8 mouse cellular contexts compared by ENCODE assay signal in genomic region chr10:80130403-80131031, GRCm38 (mm10). TPM values are rescaled to one million over a fixed set of nuclear protein-coding genes. Genes with fewer than 3 reads are reported as not detected.
DNase-seq lines count a peak whose midpoint lies in the region; ATAC-seq lines count a peak whose summit lies in the region.

No protein-coding gene starts in this region.

- WGBS in hindbrain, embryonic 16.5 days, result 86% methylated on average over 18 of the region's 18 CpGs
- 85% methylated on average over 18 of the region's 18 CpGs for WGBS in hindbrain, embryonic 14.5 days
- WGBS in intestine, embryonic 15.5 days, result 59% methylated on average over 18 of the region's 18 CpGs
- 81% methylated on average over 18 of the region's 18 CpGs for WGBS in liver, embryonic 15.5 days (ENCODE audit: insufficient replicate concordance)

- no peak overlapping the region for H3K27ac ChIP-seq in hindbrain, embryonic 16.5 days (ENCODE audit: low read depth, low read length)
- H3K27ac ChIP-seq in hindbrain, embryonic 14.5 days, result no peak overlapping the region
- peak overlapping the region; percentile 51 for H3K27ac ChIP-seq in intestine, embryonic 15.5 days
- H3K27ac ChIP-seq in liver, embryonic 15.5 days (replicated peaks), result 0 out of 2 replicates have a peak overlapping the region, but pooled peaks have one; percentile 2

- H3K4me3 ChIP-seq in hindbrain, embryonic 16.5 days (ENCODE audit: low read length), result no peak overlapping the region
- no peak overlapping the region for H3K4me3 ChIP-seq in hindbrain, embryonic 14.5 days (replicated peaks; ENCODE audit: low read length)
- H3K4me3 ChIP-seq in intestine, embryonic 15.5 days (replicated peaks), result no peak overlapping the region; the same call in 1 of the 2 replicates
- H3K4me3 ChIP-seq in liver, embryonic 15.5 days (replicated peaks), result no peak overlapping the region

- no peaks in the 10 kb centered on the region for H3K9me3 ChIP-seq in hindbrain, embryonic 16.5 days (ENCODE audit: control insufficient read depth, low read length)
- no peaks in the 10 kb centered on the region for H3K9me3 ChIP-seq in hindbrain, embryonic 14.5 days (ENCODE audit: control insufficient read depth, low read length)
- H3K9me3 ChIP-seq in intestine, embryonic 15.5 days, result no peaks in the 10 kb centered on the region
- no peaks in the 10 kb centered on the region for H3K9me3 ChIP-seq in liver, embryonic 15.5 days (replicated peaks)

- no peak overlapping the region for H3K4me2 ChIP-seq in hindbrain, embryonic 16.5 days (ENCODE audit: low read length)
- H3K4me2 ChIP-seq in hindbrain, embryonic 14.5 days (replicated peaks), result no peak overlapping the region
- peak overlapping the region; percentile 33 for H3K4me2 ChIP-seq in intestine, embryonic 15.5 days (replicated peaks)
- no peak overlapping the region for H3K4me2 ChIP-seq in liver, embryonic 15.5 days

- H3K4me1 ChIP-seq in hindbrain, embryonic 16.5 days (ENCODE audit: control insufficient read depth, insufficient read depth, low read depth, low read length), result peaks cover 11% of the 10 kb centered on the region
- peaks cover 11% of the 10 kb centered on the region; the same call in 1 of the 2 replicates for H3K4me1 ChIP-seq in hindbrain, embryonic 14.5 days (replicated peaks; ENCODE audit: control insufficient read depth, insufficient read depth, low read length)
- H3K4me1 ChIP-seq in intestine, embryonic 15.5 days (replicated peaks), result peaks cover 30% of the 10 kb centered on the region
- peaks cover 74% of the 10 kb centered on the region for H3K4me1 ChIP-seq in liver, embryonic 15.5 days (replicated peaks)

- DNase-seq in hindbrain, embryonic 14.5 days (ENCODE audit: low spot score), result no peak
- DNase-seq in R1 (ENCODE audit: low read depth, low spot score), result peak; percentile 51
- no peak for DNase-seq in left cerebral cortex, postnatal 25 days (ENCODE audit: low spot score in 2 of 2)
- no peak for DNase-seq in yolk sac, embryonic 10.5 days (ENCODE audit: low spot score)
- DNase-seq in cerebellum, adult 8-10 months, result no peak

- H3K9ac ChIP-seq in hindbrain, embryonic 16.5 days (ENCODE audit: low read depth, low read length), result no peak overlapping the region
- H3K9ac ChIP-seq in hindbrain, embryonic 14.5 days, result no peak overlapping the region
- H3K9ac ChIP-seq in intestine, embryonic 15.5 days, result peak overlapping the region; percentile 20; the same call in 1 of the 2 replicates
- no peak overlapping the region for H3K9ac ChIP-seq in liver, embryonic 15.5 days

- peaks cover 63% of the 10 kb centered on the region for H3K36me3 ChIP-seq in hindbrain, embryonic 16.5 days (ENCODE audit: control insufficient read depth, insufficient read depth, low read length)
- peaks cover 100% of the 10 kb centered on the region for H3K36me3 ChIP-seq in hindbrain, embryonic 14.5 days (replicated peaks; ENCODE audit: control insufficient read depth, insufficient read depth)
- H3K36me3 ChIP-seq in intestine, embryonic 15.5 days, result peaks cover 56% of the 10 kb centered on the region
- H3K36me3 ChIP-seq in liver, embryonic 15.5 days (replicated peaks), result peaks cover 73% of the 10 kb centered on the region

- no peaks in the 10 kb centered on the region for H3K27me3 ChIP-seq in hindbrain, embryonic 16.5 days (replicated peaks; ENCODE audit: control insufficient read depth, insufficient read depth, low read length)
- H3K27me3 ChIP-seq in hindbrain, embryonic 14.5 days (ENCODE audit: control insufficient read depth, insufficient read depth, low read length), result no peaks in the 10 kb centered on the region
- no peaks in the 10 kb centered on the region for H3K27me3 ChIP-seq in intestine, embryonic 15.5 days (replicated peaks)
- peaks cover 11% of the 10 kb centered on the region for H3K27me3 ChIP-seq in liver, embryonic 15.5 days

- intact Hi-C loops in left cerebral cortex, postnatal 25 days (cut with DNase I), result no loop called here

- ATAC-seq in hindbrain, embryonic 16.5 days, result 0 out of 2 replicates have a peak, but pooled peaks have one; percentile 1
- ATAC-seq in hindbrain, embryonic 14.5 days (ENCODE audit: low FRiP score), result no peak
- ATAC-seq in intestine, embryonic 15.5 days, result peak; percentile 77
- peak; percentile 20; the same call in 1 of the 2 replicates for ATAC-seq in liver, embryonic 15.5 days (ENCODE audit: insufficient read depth)

RNA-seq across cellular contexts. Expression of gene Atp5d, which starts 7.9 kb away (rescaled TPM):
- polyA plus RNA-seq in hindbrain, embryonic 16.5 days (2015; fragmentation: Nextera tagmentation; extraction: Ambion mirVana), result 554 and 581 TPM in 2 replicates
- 469 and 505 TPM in 2 replicates for polyA plus RNA-seq in hindbrain, embryonic 14.5 days (2014; fragmentation: Nextera tagmentation; extraction: Ambion mirVana)
- polyA plus RNA-seq in intestine, embryonic 15.5 days (2015; fragmentation: Nextera tagmentation; extraction: Ambion mirVana), result 701 and 737 TPM in 2 replicates
- polyA plus RNA-seq in liver, embryonic 15.5 days (2015; fragmentation: Nextera tagmentation; extraction: Ambion mirVana), result 291 and 300 TPM in 2 replicates
- total RNA-seq in left cerebral cortex, postnatal 25 days (2021), result 100 to 1,000 TPM; 372 to 381 TPM

RNA-seq across cellular contexts. Expression of gene Cbarp, which starts 10.1 kb away (rescaled TPM):
- polyA plus RNA-seq in hindbrain, embryonic 16.5 days (2015; fragmentation: Nextera tagmentation; extraction: Ambion mirVana), result 98.8 and 130 TPM in 2 replicates
- polyA plus RNA-seq in hindbrain, embryonic 14.5 days (2014; fragmentation: Nextera tagmentation; extraction: Ambion mirVana), result 93.4 and 96.4 TPM in 2 replicates
- 4.8 and 5.1 TPM in 2 replicates for polyA plus RNA-seq in intestine, embryonic 15.5 days (2015; fragmentation: Nextera tagmentation; extraction: Ambion mirVana)
- polyA plus RNA-seq in liver, embryonic 15.5 days (2015; fragmentation: Nextera tagmentation; extraction: Ambion mirVana), result 0.35 and 0.51 TPM in 2 replicates
- 100 to 1,000 TPM; 487 TPM for total RNA-seq in left cerebral cortex, postnatal 25 days (2021)

RNA-seq across cellular contexts. Expression of gene Stk11, which starts 14.9 kb away (rescaled TPM):
- 17.7 and 18.3 TPM in 2 replicates for polyA plus RNA-seq in hindbrain, embryonic 16.5 days (2015; fragmentation: Nextera tagmentation; extraction: Ambion mirVana)
- polyA plus RNA-seq in hindbrain, embryonic 14.5 days (2014; fragmentation: Nextera tagmentation; extraction: Ambion mirVana), result 20.2 and 24.6 TPM in 2 replicates
- 14.4 and 21.2 TPM in 2 replicates for polyA plus RNA-seq in intestine, embryonic 15.5 days (2015; fragmentation: Nextera tagmentation; extraction: Ambion mirVana)
- 16.4 and 21.8 TPM in 2 replicates for polyA plus RNA-seq in liver, embryonic 15.5 days (2015; fragmentation: Nextera tagmentation; extraction: Ambion mirVana)
- 10 to 100 TPM; 92.1 to 95.0 TPM for total RNA-seq in left cerebral cortex, postnatal 25 days (2021)

RNA-seq across cellular contexts. Expression of gene Midn, which starts 17.6 kb away (rescaled TPM):
- 16.0 and 16.1 TPM in 2 replicates for polyA plus RNA-seq in hindbrain, embryonic 16.5 days (2015; fragmentation: Nextera tagmentation; extraction: Ambion mirVana)
- polyA plus RNA-seq in hindbrain, embryonic 14.5 days (2014; fragmentation: Nextera tagmentation; extraction: Ambion mirVana), result 44.1 and 54.4 TPM in 2 replicates
- 14.1 and 16.1 TPM in 2 replicates for polyA plus RNA-seq in intestine, embryonic 15.5 days (2015; fragmentation: Nextera tagmentation; extraction: Ambion mirVana)
- 2.9 and 3.1 TPM in 2 replicates for polyA plus RNA-seq in liver, embryonic 15.5 days (2015; fragmentation: Nextera tagmentation; extraction: Ambion mirVana)
- total RNA-seq in left cerebral cortex, postnatal 25 days (2021), result 10 to 100 TPM; 74.3 to 98.7 TPM

RNA-seq across cellular contexts. Expression of gene Sbno2, which starts 25.1 kb away (rescaled TPM):
- polyA plus RNA-seq in hindbrain, embryonic 16.5 days (2015; fragmentation: Nextera tagmentation; extraction: Ambion mirVana), result 10.3 and 13.0 TPM in 2 replicates
- 12.3 and 12.6 TPM in 2 replicates for polyA plus RNA-seq in hindbrain, embryonic 14.5 days (2014; fragmentation: Nextera tagmentation; extraction: Ambion mirVana)
- 12.8 and 14.0 TPM in 2 replicates for polyA plus RNA-seq in intestine, embryonic 15.5 days (2015; fragmentation: Nextera tagmentation; extraction: Ambion mirVana)
- 10.4 and 12.3 TPM in 2 replicates for polyA plus RNA-seq in liver, embryonic 15.5 days (2015; fragmentation: Nextera tagmentation; extraction: Ambion mirVana)
- total RNA-seq in left cerebral cortex, postnatal 25 days (2021), result 10 to 100 TPM; 17.8 to 17.9 TPM

Comparison
In these comparisons a context has a peak if more than half of its experiments do, and no peak if none do; other contexts are left out.
1. H3K27ac ChIP-seq: peak in intestine, embryonic 15.5 days (single experiment) and liver, embryonic 15.5 days (single experiment); none in hindbrain, embryonic 16.5 days (single experiment) and hindbrain, embryonic 14.5 days (single experiment).
2. RNA of gene Cbarp, which starts 10.1 kb away (polyA plus RNA-seq): 98.8 to 130 TPM in hindbrain, embryonic 16.5 days and 93.4 to 96.4 TPM in hindbrain, embryonic 14.5 days; 4.8 to 5.1 TPM in intestine, embryonic 15.5 days and 0.35 to 0.51 TPM in liver, embryonic 15.5 days; every median in the first group is over 10 times any median in the second.